ENCODE assay signal across 12 mouse cellular contexts in the genomic region with DNA sequence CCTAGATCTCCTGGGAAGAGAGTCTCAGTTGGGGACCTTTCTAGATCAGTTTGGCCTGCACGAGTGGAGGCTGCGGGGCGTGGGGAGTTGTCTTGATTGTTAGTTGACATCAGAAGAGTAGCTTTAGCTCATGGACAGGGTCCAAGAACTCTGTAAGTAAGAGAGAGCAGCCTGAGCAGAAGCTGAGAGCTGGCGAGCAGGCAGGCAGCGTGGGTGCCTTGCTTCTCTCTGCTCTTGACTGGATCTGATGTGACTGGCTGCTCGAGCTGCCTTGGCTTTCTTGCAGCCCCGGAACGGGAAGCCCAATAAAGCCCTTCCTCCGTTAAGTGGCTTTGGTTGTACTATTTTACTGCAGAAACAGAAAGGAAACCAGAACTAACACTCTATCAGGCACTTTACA. TPM values are rescaled to one million over a fixed set of nuclear protein-coding genes. Genes with fewer than 3 reads are reported as not detected.
A peak's percentile ranks its signal among the peaks of the same experiment; 100 is the strongest.
DNase-seq lines count a peak whose midpoint lies in the region; ATAC-seq lines count a peak whose summit lies in the region.
"Had no signal": no experiment of that assay in that cellular context is flagged by ENCODE, and none has a peak within 500 bp of the region (broad histone marks: within the 10 kb centered on the region; RNA-seq: fewer than 3 reads in every experiment).

No protein-coding gene starts in this region.

- DNase-seq in adrenal gland, postnatal 10 days = peak; percentile 6
- no peak for DNase-seq in adrenal gland, postnatal 14 days
- peak; percentile 1 for DNase-seq in kidney, postnatal 14 days
- peak; percentile 20 to 63 for DNase-seq in layer of hippocampus, adult 18-20 months (ENCODE audit: low spot score in 2 of 2)
- peak; percentile 30 to 41 for DNase-seq in right cerebral cortex, adult 2 months (ENCODE audit: low spot score in 2 of 2)
- DNase-seq in cerebellum, postnatal 36 days = no peak
- DNase-seq in Muller cell, postnatal 12 days (ENCODE audit: inconsistent ontology term) = no peak
- DNase-seq: kidney, postnatal 36 days had no signal

- no peaks in the 10 kb centered on the region for H3K4me1 ChIP-seq in kidney, embryonic 16.5 days (ENCODE audit: insufficient read depth, low read length)
- H3K4me1 ChIP-seq: stomach, embryonic 15.5 days had no signal

- no peak overlapping the region for H3K9ac ChIP-seq in kidney, embryonic 16.5 days (replicated peaks; ENCODE audit: low read length)
- H3K9ac ChIP-seq: liver, embryonic 14.5 days; stomach, embryonic 15.5 days had no signal

- H3K27ac ChIP-seq in kidney, embryonic 16.5 days (ENCODE audit: low read length) = no peak overlapping the region
- H3K27ac ChIP-seq: liver, embryonic 14.5 days; stomach, embryonic 15.5 days had no signal

- no peaks in the 10 kb centered on the region for H3K36me3 ChIP-seq in kidney, embryonic 16.5 days (ENCODE audit: insufficient read depth, low read length)
- H3K36me3 ChIP-seq: stomach, embryonic 15.5 days had no signal

- 69% methylated on average over 9 of the region's 9 CpGs for WGBS in kidney, embryonic 16.5 days

- ATAC-seq in kidney, embryonic 16.5 days (ENCODE audit: low FRiP score, low TSS enrichment) = no peak
- ATAC-seq: inflammation-experienced regulatory T-cells, adult 6 months had no signal

- no peak overlapping the region for H3K4me3 ChIP-seq in kidney, embryonic 16.5 days (ENCODE audit: low read length)
- H3K4me3 ChIP-seq: stomach, embryonic 15.5 days had no signal

- H3K27me3 ChIP-seq in kidney, embryonic 16.5 days (ENCODE audit: insufficient read depth, low read length) = no peaks in the 10 kb centered on the region
- H3K27me3 ChIP-seq: stomach, embryonic 15.5 days had no signal

- no peak overlapping the region for H3K4me2 ChIP-seq in kidney, embryonic 16.5 days (replicated peaks; ENCODE audit: low read depth, low read length)
- H3K4me2 ChIP-seq: stomach, embryonic 15.5 days had no signal

- H3K9me3 ChIP-seq in kidney, embryonic 16.5 days (ENCODE audit: low read length) = no peaks in the 10 kb centered on the region
- H3K9me3 ChIP-seq: stomach, embryonic 15.5 days had no signal

RNA-seq across cellular contexts. Expression of gene App, which starts 42.3 kb away (rescaled TPM):
- 100 to 1,000 TPM; 290 to 292 TPM for total RNA-seq in adrenal gland, postnatal 10 days (2021)
- 299 and 320 TPM in 2 replicates for total RNA-seq in adrenal gland, postnatal 14 days (2021)
- polyA plus RNA-seq in kidney, embryonic 16.5 days (2015; fragmentation: Nextera tagmentation; extraction: Ambion mirVana) = 309 and 336 TPM in 2 replicates
- total RNA-seq in layer of hippocampus, adult 18-20 months (2021) = 1,000 to 10,000 TPM; 1,310 to 1,337 TPM

Comparison
In these comparisons a context has a peak if more than half of its experiments do, and no peak if none do; other contexts are left out.
1. DNase-seq: peak in adrenal gland, postnatal 10 days (single experiment), kidney, postnatal 14 days (single experiment), layer of hippocampus, adult 18-20 months (2 of 2) and right cerebral cortex, adult 2 months (2 of 2); none in adrenal gland, postnatal 14 days (single experiment), cerebellum, postnatal 36 days (0 of 2) and Muller cell, postnatal 12 days (single experiment).